Mouse (Mus musculus) hindbrain, postnatal 0 days (tissue): ENCODE measurements at regions not wholly inside any gene's neighbourhood (a gene's known extent, or its start where the extent isn't known, plus 50 kb on each side); places are given as distances from the start of the nearest gene placed in this dataset.

ENCODE experiments used
- ATAC-seq: fragments of 200-750 bp; cut with Nextera tagmentation; 2 replicates; pipeline ENCODE4 v1.8.0; 2017; ENCODE audit warnings: mild to moderate bottlenecking, moderate TSS enrichment, moderate library complexity
- DNase-seq: peaks from one replicate; pipeline ENCODE4 v3.0.0-alpha.2; 2015; ENCODE audit warnings: low spot score
- H3K27ac ChIP-seq: fragments of 300-500 bp; sonication (generic); 2 replicates; pipeline ENCODE4 v1.5.1; 2014; ENCODE audit warnings: mild to moderate bottlenecking
- H3K27me3 ChIP-seq: fragments of 300-500 bp; sonication (generic); 2 replicates; pipeline ENCODE4 v1.6.1; 2014; ENCODE audit warnings: low read length, mixed read lengths; ENCODE audit not compliant: insufficient read depth
- H3K36me3 ChIP-seq: fragments of 300-500 bp; sonication (generic); 2 replicates; pipeline ENCODE4 v1.6.1; 2014; ENCODE audit warnings: low read length, mixed read lengths; ENCODE audit not compliant: insufficient read depth
- H3K4me1 ChIP-seq: fragments of 300-500 bp; sonication (generic); 2 replicates; pipeline ENCODE4 v1.6.1; 2014; ENCODE audit warnings: antibody characterized with exemption, low read length, mixed read lengths; ENCODE audit not compliant: insufficient read depth
- H3K4me2 ChIP-seq: fragments of 300-500 bp; sonication (generic); 2 replicates; pipeline ENCODE4 v1.6.1; 2014; ENCODE audit warnings: low read depth, mild to moderate bottlenecking, low read length, moderate library complexity, mixed read lengths
- H3K4me3 ChIP-seq: fragments of 300-500 bp; sonication (generic); 2 replicates; pipeline ENCODE4 v1.5.1; 2014; ENCODE audit warnings: low read length
- H3K9ac ChIP-seq: fragments of 300-500 bp; sonication (generic); replicated peaks from 2 replicates; pipeline ENCODE4 v1.6.1; 2014; ENCODE audit warnings: mild to moderate bottlenecking, low read length, moderate library complexity, mixed read lengths
- H3K9me3 ChIP-seq: fragments of 300-500 bp; sonication (generic); 2 replicates; pipeline ENCODE4 v1.6.1; 2016; ENCODE audit warnings: low read length, mixed read lengths
- CTCF ChIP-seq: IDR thresholded peaks from 2 replicates; pipeline ENCODE4 v1.5.1; 2016; ENCODE audit warnings: antibody characterized with exemption, control low read depth, low read depth
- WGBS: fragments of 180-500 bp; shearing (Covaris S2); extraction: QIAGEN DNeasy Blood & Tissue Kit; methylation state at CpG from one replicate; pipeline ENCODE4 v1.1.7; 2014; 5-methylcytosine and 5-hydroxymethylcytosine counted together

- DNase-seq (peak; percentile 83), ATAC-seq (peak; percentile 65)
- Histone ChIP-seq H3K4me1 (no peaks in the 10 kb centered on the region), H3K4me3 (peak overlapping the region; percentile 24), H3K9ac (peak overlapping the region; percentile 41; the same call in 1 of the 2 replicates), H3K9me3 (no peaks in the 10 kb centered on the region), H3K4me2 (peak overlapping the region; percentile 47), H3K36me3 (no peaks in the 10 kb centered on the region), H3K27me3 (no peaks in the 10 kb centered on the region), H3K27ac (peak overlapping the region; percentile 90)
- 18% methylated on average over 11 of the region's 11 CpGs for WGBS
- peak; percentile 69 for TF ChIP-seq CTCF
Observed at GRCm38 (mm10) chrX:12839406-12840159, 77.7 kb upstream of the Med14 start.

GRCm38 (mm10) chrX:12837821-12838220 is 75.9 kb upstream of the Med14 start:
- Histone ChIP-seq H3K9ac (no peak overlapping the region), H3K36me3 (no peaks in the 10 kb centered on the region), H3K27me3 (no peaks in the 10 kb centered on the region), H3K9me3 (no peaks in the 10 kb centered on the region), H3K4me2 (no peak overlapping the region), H3K4me3 (no peak overlapping the region), H3K27ac (no peak overlapping the region), H3K4me1 (no peaks in the 10 kb centered on the region)
- DNase-seq (peak; percentile 38), ATAC-seq (no peak)
- 6% methylated on average over 1 of the region's 1 CpGs for WGBS
- no peak for TF ChIP-seq CTCF

- Histone ChIP-seq H3K4me2 (no peak overlapping the region), H3K9ac (no peak overlapping the region), H3K27ac (no peak overlapping the region), H3K27me3 (no peaks in the 10 kb centered on the region), H3K4me3 (no peak overlapping the region), H3K4me1 (no peaks in the 10 kb centered on the region), H3K36me3 (no peaks in the 10 kb centered on the region), H3K9me3 (no peaks in the 10 kb centered on the region)
- TF ChIP-seq CTCF = no peak
- no peak for ATAC-seq
- WGBS = 62% methylated on average over 4 of the region's 4 CpGs
- DNase-seq = no peak
Observed at GRCm38 (mm10) chrX:12834681-12835080, 72.8 kb upstream of the Med14 start.

GRCm38 (mm10) chrX:12832709-12833108 is 70.8 kb upstream of the Med14 start:
- 69% methylated on average over 2 of the region's 2 CpGs for WGBS
- ATAC-seq = no peak
- no peak overlapping the region for H3K4me2 ChIP-seq
- no peaks in the 10 kb centered on the region for H3K36me3 ChIP-seq
- H3K4me3 ChIP-seq = no peak overlapping the region
- H3K27me3 ChIP-seq = no peaks in the 10 kb centered on the region
- H3K27ac ChIP-seq = no peak overlapping the region
- H3K9me3 ChIP-seq = no peaks in the 10 kb centered on the region
- no peaks in the 10 kb centered on the region for H3K4me1 ChIP-seq
- no peak overlapping the region for H3K9ac ChIP-seq
- no peak for DNase-seq
- no peak for TF ChIP-seq CTCF

GRCm38 (mm10) chrX:12829165-12829564 is 67.3 kb upstream of the Med14 start:
- H3K4me2 ChIP-seq = no peak overlapping the region
- H3K27ac ChIP-seq = no peak overlapping the region
- DNase-seq = no peak
- H3K9ac ChIP-seq = no peak overlapping the region
- no peak for ATAC-seq
- no peak for TF ChIP-seq CTCF
- no peaks in the 10 kb centered on the region for H3K27me3 ChIP-seq
- H3K4me1 ChIP-seq = no peaks in the 10 kb centered on the region
- H3K36me3 ChIP-seq = no peaks in the 10 kb centered on the region
- WGBS = 82% methylated on average over 3 of the region's 3 CpGs
- H3K4me3 ChIP-seq = no peak overlapping the region
- H3K9me3 ChIP-seq = no peaks in the 10 kb centered on the region

- Histone ChIP-seq H3K9ac (no peak overlapping the region), H3K27me3 (no peaks in the 10 kb centered on the region), H3K4me1 (no peaks in the 10 kb centered on the region), H3K36me3 (no peaks in the 10 kb centered on the region), H3K4me3 (no peak overlapping the region), H3K9me3 (no peaks in the 10 kb centered on the region), H3K27ac (no peak overlapping the region), H3K4me2 (no peak overlapping the region)
- WGBS = 76% methylated on average over 4 of the region's 4 CpGs
- no peak for ATAC-seq
- TF ChIP-seq CTCF = no peak
- no peak for DNase-seq
Observed at GRCm38 (mm10) chrX:12827299-12827872, 65.5 kb upstream of the Med14 start.

GRCm38 (mm10) chrX:12826646-12827045 is 64.8 kb upstream of the Med14 start:
- Histone ChIP-seq H3K27ac (no peak overlapping the region), H3K36me3 (no peaks in the 10 kb centered on the region), H3K9ac (no peak overlapping the region), H3K4me3 (no peak overlapping the region), H3K9me3 (no peaks in the 10 kb centered on the region), H3K4me2 (no peak overlapping the region), H3K27me3 (no peaks in the 10 kb centered on the region), H3K4me1 (no peaks in the 10 kb centered on the region)
- WGBS = 93% methylated on average over 4 of the region's 4 CpGs
- no peak for TF ChIP-seq CTCF
- DNase-seq = no peak
- ATAC-seq = no peak
